Mouse (Mus musculus): Measurements from ENCODE around the gene P2rx5. TPM values are rescaled to one million over a fixed set of nuclear protein-coding genes. Genes with fewer than 3 reads are reported as not detected.
A peak's percentile ranks its signal among the peaks of the same experiment; 100 is the strongest.

P2rx5 gene
- polyA plus RNA-seq, 1 experiment = 8.7 TPM

GRCm38 (mm10) chr11:73172186-73172585, 12.0 kb downstream of the P2rx5 start:
- no peaks in the 10 kb centered on the region for H3K36me3 ChIP-seq (ENCODE audit: control insufficient read depth, insufficient read depth, low read length)
- 15% methylated on average over 5 of the region's 5 CpGs for WGBS
- peak overlapping the region; percentile 73 for H3K27ac ChIP-seq (ENCODE audit: insufficient read depth, low read depth, low read length)
- DNase-seq = peak; percentile 96
- no peaks in the 10 kb centered on the region for H3K27me3 ChIP-seq (replicated peaks; ENCODE audit: control insufficient read depth, insufficient read depth, low read length)
- peaks cover 20% of the 10 kb centered on the region for H3K4me1 ChIP-seq (ENCODE audit: control insufficient read depth, insufficient read depth, low read length)
- no peak overlapping the region for H3K4me3 ChIP-seq (ENCODE audit: insufficient read depth, low read depth, low read length)
- TF ChIP-seq POLR2A (IDR thresholded peaks at IDR 0.05; ENCODE audit: low read depth, low read length) (no peak), CTCF (conservative IDR thresholded peaks at IDR 0.05; ENCODE audit: insufficient read depth, insufficient read length, low read depth, low read length) (no peak)

- 16% methylated on average over 8 of the region's 8 CpGs for WGBS
- H3K27ac ChIP-seq (ENCODE audit: insufficient read depth, low read depth, low read length) = peak overlapping the region; percentile 98
- peak; percentile 96 for DNase-seq
- H3K4me1 ChIP-seq (ENCODE audit: control insufficient read depth, insufficient read depth, low read length) = peaks cover 30% of the 10 kb centered on the region
- H3K4me3 ChIP-seq (ENCODE audit: insufficient read depth, low read depth, low read length) = peak overlapping the region; percentile 100; the same call in 1 of the 2 replicates
- TF ChIP-seq CTCF (conservative IDR thresholded peaks at IDR 0.05; ENCODE audit: insufficient read depth, insufficient read length, low read depth, low read length) (no peak), POLR2A (IDR thresholded peaks at IDR 0.05; ENCODE audit: low read depth, low read length) (no peak)
- H3K36me3 ChIP-seq (ENCODE audit: control insufficient read depth, insufficient read depth, low read length) = no peaks in the 10 kb centered on the region
- H3K27me3 ChIP-seq (replicated peaks; ENCODE audit: control insufficient read depth, insufficient read depth, low read length) = no peaks in the 10 kb centered on the region
These were observed 15.4 kb downstream of the P2rx5 start for GRCm38 (mm10) chr11:73175612-73176011.

DNA sequence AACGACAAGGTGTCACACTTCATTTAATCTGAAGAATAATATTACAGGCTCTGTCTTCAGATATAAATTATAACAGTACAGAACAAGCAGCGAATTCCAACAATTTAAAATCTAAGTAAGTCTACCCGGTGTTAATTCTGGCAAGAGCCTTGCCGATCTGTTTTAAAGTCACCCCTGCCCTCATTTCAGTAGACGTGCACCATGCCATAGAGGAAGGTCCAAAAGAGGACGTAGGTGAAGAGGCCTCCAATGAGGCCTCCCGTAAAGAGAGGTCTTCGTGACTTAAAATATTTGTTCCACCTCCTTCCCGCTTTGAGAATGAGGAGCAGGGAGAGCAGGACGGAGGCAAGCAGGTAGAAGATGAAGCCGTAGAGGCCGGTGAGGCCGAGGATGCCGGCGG, 16.0 kb downstream of the P2rx5 start:
- Histone ChIP-seq H3K27me3 (replicated peaks; ENCODE audit: control insufficient read depth, insufficient read depth, low read length) (no peaks in the 10 kb centered on the region), H3K27ac (ENCODE audit: insufficient read depth, low read depth, low read length) (peak overlapping the region; percentile 98), H3K36me3 (ENCODE audit: control insufficient read depth, insufficient read depth, low read length) (no peaks in the 10 kb centered on the region), H3K4me3 (ENCODE audit: insufficient read depth, low read depth, low read length) (peak overlapping the region; percentile 100), H3K4me1 (ENCODE audit: control insufficient read depth, insufficient read depth, low read length) (peaks cover 30% of the 10 kb centered on the region)
- DNase-seq = no peak
- no peak for TF ChIP-seq CTCF (conservative IDR thresholded peaks at IDR 0.05; ENCODE audit: insufficient read depth, insufficient read length, low read depth, low read length)
- no peak for TF ChIP-seq POLR2A (IDR thresholded peaks at IDR 0.05; ENCODE audit: low read depth, low read length)
- WGBS = 2% methylated on average over 15 of the region's 15 CpGs

- Histone ChIP-seq H3K27ac (ENCODE audit: insufficient read depth, low read depth, low read length) (peak within 1 kb of the TSS; percentile 99), H3K27me3 (replicated peaks; ENCODE audit: control insufficient read depth, insufficient read depth, low read length) (no peaks in the 10 kb centered on the region), H3K4me1 (ENCODE audit: control insufficient read depth, insufficient read depth, low read length) (peaks cover 23% of the 10 kb centered on the region), H3K36me3 (ENCODE audit: control insufficient read depth, insufficient read depth, low read length) (no peaks in the 10 kb centered on the region), H3K4me3 (ENCODE audit: insufficient read depth, low read depth, low read length) (peak within 1 kb of the TSS; percentile 100)
- under 1% methylated on average over 81 of the region's 81 CpGs for WGBS
- DNase-seq = peak; percentile 98
- TF ChIP-seq POLR2A (IDR thresholded peaks at IDR 0.05; ENCODE audit: low read depth, low read length) = peak; percentile 71
- no peak for TF ChIP-seq CTCF (conservative IDR thresholded peaks at IDR 0.05; ENCODE audit: insufficient read depth, insufficient read length, low read depth, low read length)
These were observed 16.6 kb downstream of the P2rx5 start, which contains the start of the genes Emc6 and Tax1bp3 for GRCm38 (mm10) chr11:73176608-73177508. Emc6 (minus strand) TSS chr11:73177037. Tax1bp3 (plus strand) TSS chr11:73177083.

GRCm38 (mm10) chr11:73177509-73177875, 17.3 kb downstream of the P2rx5 start:
- no peaks in the 10 kb centered on the region for H3K36me3 ChIP-seq (ENCODE audit: control insufficient read depth, insufficient read depth, low read length)
- H3K4me1 ChIP-seq (ENCODE audit: control insufficient read depth, insufficient read depth, low read length) = peaks cover 18% of the 10 kb centered on the region; the same call in 1 of the 2 replicates
- no peaks in the 10 kb centered on the region for H3K27me3 ChIP-seq (replicated peaks; ENCODE audit: control insufficient read depth, insufficient read depth, low read length)
- peak; percentile 86 for DNase-seq
- under 1% methylated on average over 28 of the region's 28 CpGs for WGBS
- TF ChIP-seq CTCF (conservative IDR thresholded peaks at IDR 0.05; ENCODE audit: insufficient read depth, insufficient read length, low read depth, low read length) (no peak), POLR2A (IDR thresholded peaks at IDR 0.05; ENCODE audit: low read depth, low read length) (no peak)
- H3K27ac ChIP-seq (ENCODE audit: insufficient read depth, low read depth, low read length) = peak overlapping the region; percentile 99
- H3K4me3 ChIP-seq (ENCODE audit: insufficient read depth, low read depth, low read length) = peak overlapping the region; percentile 96

DNA sequence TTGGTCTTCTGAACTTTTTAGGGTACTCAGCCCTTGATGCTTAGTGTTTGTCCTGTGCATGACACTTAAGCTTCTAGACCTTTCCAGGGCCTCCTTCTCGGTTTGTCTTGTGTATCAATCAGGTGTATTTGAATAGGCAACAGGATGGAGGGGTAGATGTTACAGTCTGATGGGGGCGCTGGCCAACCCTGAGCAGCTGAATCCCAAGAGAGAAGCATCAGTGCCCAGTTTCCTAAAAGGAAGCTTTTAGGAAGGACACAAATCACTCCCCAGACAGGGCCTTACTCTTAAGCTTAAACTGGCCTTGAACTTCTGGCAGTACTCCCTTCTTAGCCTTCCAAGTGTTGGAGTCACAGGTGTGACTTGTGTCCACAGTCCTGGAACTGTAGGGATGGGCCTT, 17.7 kb downstream of the P2rx5 start:
- Histone ChIP-seq H3K4me1 (ENCODE audit: control insufficient read depth, insufficient read depth, low read length) (peaks cover 14% of the 10 kb centered on the region; the same call in 1 of the 2 replicates), H3K36me3 (ENCODE audit: control insufficient read depth, insufficient read depth, low read length) (no peaks in the 10 kb centered on the region), H3K4me3 (ENCODE audit: insufficient read depth, low read depth, low read length) (peak overlapping the region; percentile 96), H3K27me3 (replicated peaks; ENCODE audit: control insufficient read depth, insufficient read depth, low read length) (no peaks in the 10 kb centered on the region), H3K27ac (ENCODE audit: insufficient read depth, low read depth, low read length) (peak overlapping the region; percentile 99)
- peak; percentile 59 for DNase-seq
- 4% methylated on average over 2 of the region's 2 CpGs for WGBS
- TF ChIP-seq CTCF (conservative IDR thresholded peaks at IDR 0.05; ENCODE audit: insufficient read depth, insufficient read length, low read depth, low read length) = no peak

All from kidney, adult 2 months (tissue).